Mouse (Mus musculus) forebrain, embryonic 12.5 days (tissue): Measurements from ENCODE around the gene Aimp1. TPM values are rescaled to one million over a fixed set of nuclear protein-coding genes. Genes with fewer than 3 reads are reported as not detected.

Experiments
- ATAC-seq: fragments of 200-750 bp; cut with Nextera tagmentation; 2 replicates; pipeline ENCODE4 v1.8.0; 2017; ENCODE audit warnings: moderate TSS enrichment; ENCODE audit not compliant: low FRiP score
- H3K27ac ChIP-seq: fragments of 300-500 bp; sonication (generic); 2 replicates; pipeline ENCODE4 v1.5.1; 2016; ENCODE audit warnings: mild to moderate bottlenecking
- H3K27me3 ChIP-seq: fragments of 300-500 bp; sonication (generic); 2 replicates; pipeline ENCODE4 v1.6.1; 2016; ENCODE audit warnings: mild to moderate bottlenecking
- H3K36me3 ChIP-seq: fragments of 300-500 bp; sonication (generic); replicated peaks from 2 replicates; pipeline ENCODE4 v1.6.1; 2016; ENCODE audit warnings: mild to moderate bottlenecking
- H3K4me1 ChIP-seq: fragments of 300-500 bp; sonication (generic); 2 replicates; pipeline ENCODE4 v1.6.1; 2016
- H3K4me2 ChIP-seq: fragments of 300-500 bp; sonication (generic); 2 replicates; pipeline ENCODE4 v1.6.1; 2016; ENCODE audit warnings: mild to moderate bottlenecking, moderate library complexity
- H3K4me3 ChIP-seq: fragments of 300-500 bp; sonication (generic); replicated peaks from 2 replicates; pipeline ENCODE4 v1.5.1; 2016; ENCODE audit warnings: mild to moderate bottlenecking
- H3K9ac ChIP-seq: fragments of 300-500 bp; sonication (generic); 2 replicates; pipeline ENCODE4 v1.6.1; 2016; ENCODE audit warnings: mild to moderate bottlenecking
- H3K9me3 ChIP-seq: fragments of 300-500 bp; sonication (generic); 2 replicates; pipeline ENCODE4 v1.6.1; 2016
- WGBS: fragments of 180-500 bp; shearing (Covaris S2); methylation state at CpG from one replicate; pipeline ENCODE4 v1.1.7; 2016; 5-methylcytosine and 5-hydroxymethylcytosine counted together
- polyA plus RNA-seq: library from polyadenylated mRNA; unstranded; fragments of >200 nt; fragmentation: Nextera tagmentation; extraction: Ambion mirVana; gene quantifications from 2 replicates; pipeline ENCODE4 v1.2.1, GENCODE M21; 2016

Gene Aimp1
- 70.2 and 70.4 TPM in 2 replicates for polyA plus RNA-seq

GRCm38 (mm10) chr3:132684231-132684928, at the start of gene Aimp1:
Gene Aimp1, minus strand, starts transcription at chr3:132684370.
- 3% methylated on average over 27 of the region's 27 CpGs for WGBS
- H3K36me3 ChIP-seq = peaks cover 3% of the 10 kb centered on the region; the same call in 1 of the 2 replicates
- peaks cover 16% of the 10 kb centered on the region for H3K4me1 ChIP-seq
- peak within 1 kb of the TSS; percentile 79 for H3K4me3 ChIP-seq
- peak within 1 kb of the TSS; percentile 86 for H3K27ac ChIP-seq
- H3K9ac ChIP-seq = peak within 1 kb of the TSS; percentile 75
- no peaks in the 10 kb centered on the region for H3K27me3 ChIP-seq
- no peak for ATAC-seq
- H3K4me2 ChIP-seq = peak within 1 kb of the TSS; percentile 77
- no peaks in the 10 kb centered on the region for H3K9me3 ChIP-seq

- Histone ChIP-seq H3K27ac (no peak overlapping the region), H3K9ac (no peak overlapping the region), H3K4me1 (no peaks in the 10 kb centered on the region), H3K27me3 (no peaks in the 10 kb centered on the region), H3K4me3 (no peak overlapping the region), H3K4me2 (no peak overlapping the region), H3K36me3 (peaks cover 17% of the 10 kb centered on the region), H3K9me3 (no peaks in the 10 kb centered on the region)
- no peak for ATAC-seq
- WGBS = 99% methylated on average over 3 of the region's 3 CpGs
Measured at GRCm38 (mm10) chr3:132724326-132724725, 40.2 kb upstream of the Aimp1 start.

GRCm38 (mm10) chr3:132717316-132717715, 33.1 kb upstream of the Aimp1 start:
- ATAC-seq = no peak
- no peaks in the 10 kb centered on the region for H3K9me3 ChIP-seq
- no peak overlapping the region for H3K4me3 ChIP-seq
- no peaks in the 10 kb centered on the region for H3K4me1 ChIP-seq
- H3K27ac ChIP-seq = no peak overlapping the region
- no peak overlapping the region for H3K9ac ChIP-seq
- H3K36me3 ChIP-seq = peaks cover 9% of the 10 kb centered on the region
- no peaks in the 10 kb centered on the region for H3K27me3 ChIP-seq
- WGBS = 99% methylated on average over 4 of the region's 4 CpGs
- H3K4me2 ChIP-seq = no peak overlapping the region

GRCm38 (mm10) chr3:132713913-132714312, 29.7 kb upstream of the Aimp1 start:
- WGBS = 83% methylated on average over 5 of the region's 5 CpGs
- Histone ChIP-seq H3K27ac (no peak overlapping the region), H3K9ac (no peak overlapping the region), H3K9me3 (no peaks in the 10 kb centered on the region), H3K4me2 (no peak overlapping the region), H3K27me3 (no peaks in the 10 kb centered on the region), H3K36me3 (no peaks in the 10 kb centered on the region; the same call in 1 of the 2 replicates), H3K4me1 (no peaks in the 10 kb centered on the region), H3K4me3 (no peak overlapping the region)
- no peak for ATAC-seq

- 80% methylated on average over 4 of the region's 4 CpGs for WGBS
- no peaks in the 10 kb centered on the region for H3K4me1 ChIP-seq
- H3K27me3 ChIP-seq = no peaks in the 10 kb centered on the region
- H3K27ac ChIP-seq = no peak overlapping the region
- no peak for ATAC-seq
- no peak overlapping the region for H3K4me3 ChIP-seq
- H3K9me3 ChIP-seq = no peaks in the 10 kb centered on the region
- no peaks in the 10 kb centered on the region; the same call in 1 of the 2 replicates for H3K36me3 ChIP-seq
- no peak overlapping the region for H3K4me2 ChIP-seq
- no peak overlapping the region for H3K9ac ChIP-seq
Measured at GRCm38 (mm10) chr3:132706977-132707376, 22.8 kb upstream of the Aimp1 start.

- Histone ChIP-seq H3K27ac (no peak overlapping the region), H3K9me3 (no peaks in the 10 kb centered on the region), H3K4me3 (no peak overlapping the region), H3K27me3 (no peaks in the 10 kb centered on the region), H3K36me3 (no peaks in the 10 kb centered on the region), H3K4me2 (no peak overlapping the region), H3K4me1 (no peaks in the 10 kb centered on the region), H3K9ac (no peak overlapping the region)
- 86% methylated on average over 3 of the region's 3 CpGs for WGBS
- no peak for ATAC-seq
Measured at GRCm38 (mm10) chr3:132704216-132704615, 20.0 kb upstream of the Aimp1 start.

- H3K27ac ChIP-seq = no peak overlapping the region
Measured at GRCm38 (mm10) chr3:132701368-132701767, 17.2 kb upstream of the Aimp1 start.

GRCm38 (mm10) chr3:132683447-132684230, 531 bp downstream of the Aimp1 start, which contains the start of gene Tbck:
Gene Tbck, plus strand, starts transcription at chr3:132684144.
- Histone ChIP-seq H3K27ac (peak within 1 kb of the TSS; percentile 86), H3K4me3 (peak within 1 kb of the TSS; percentile 79), H3K9me3 (no peaks in the 10 kb centered on the region), H3K4me2 (peak within 1 kb of the TSS; percentile 77), H3K27me3 (no peaks in the 10 kb centered on the region), H3K9ac (peak within 1 kb of the TSS; percentile 75), H3K36me3 (peaks cover 3% of the 10 kb centered on the region; the same call in 1 of the 2 replicates), H3K4me1 (peaks cover 16% of the 10 kb centered on the region)
- under 1% methylated on average over 42 of the region's 42 CpGs for WGBS
- peak; percentile 97 for ATAC-seq

More at GRCm38 (mm10) chr3:132701368-132701767, 17.2 kb upstream of the Aimp1 start:
- no peak for ATAC-seq
- Histone ChIP-seq H3K4me1 (no peaks in the 10 kb centered on the region), H3K9me3 (no peaks in the 10 kb centered on the region), H3K27me3 (no peaks in the 10 kb centered on the region), H3K4me3 (no peak overlapping the region), H3K9ac (no peak overlapping the region), H3K36me3 (no peaks in the 10 kb centered on the region), H3K4me2 (no peak overlapping the region)
- 83% methylated on average over 3 of the region's 3 CpGs for WGBS

GRCm38 (mm10) chr3:132677494-132677893, 6.7 kb downstream of the Aimp1 start:
- H3K27me3 ChIP-seq = no peaks in the 10 kb centered on the region
- 86% methylated on average over 2 of the region's 2 CpGs for WGBS

GRCm38 (mm10) chr3:132655955-132656354, 28.2 kb downstream of the Aimp1 start:
- H3K27ac ChIP-seq = no peak overlapping the region
- no peaks in the 10 kb centered on the region for H3K27me3 ChIP-seq
- H3K9ac ChIP-seq = no peak overlapping the region
- no peaks in the 10 kb centered on the region for H3K9me3 ChIP-seq
- H3K4me1 ChIP-seq = no peaks in the 10 kb centered on the region
- WGBS = 91% methylated on average over 2 of the region's 2 CpGs
- peaks cover 25% of the 10 kb centered on the region for H3K36me3 ChIP-seq
- H3K4me3 ChIP-seq = no peak overlapping the region
- ATAC-seq = no peak
- H3K4me2 ChIP-seq = no peak overlapping the region

More at GRCm38 (mm10) chr3:132677494-132677893, 6.7 kb downstream of the Aimp1 start:
- Histone ChIP-seq H3K27ac (no peak overlapping the region), H3K9ac (no peak overlapping the region), H3K4me2 (no peak overlapping the region), H3K9me3 (no peaks in the 10 kb centered on the region), H3K4me3 (no peak overlapping the region), H3K36me3 (peaks cover 15% of the 10 kb centered on the region), H3K4me1 (peaks cover 1% of the 10 kb centered on the region)
- no peak for ATAC-seq

GRCm38 (mm10) chr3:132653959-132654358, 30.2 kb downstream of the Aimp1 start:
- Histone ChIP-seq H3K4me2 (no peak overlapping the region), H3K27me3 (no peaks in the 10 kb centered on the region), H3K4me3 (no peak overlapping the region), H3K9ac (no peak overlapping the region), H3K27ac (no peak overlapping the region), H3K36me3 (peaks cover 5% of the 10 kb centered on the region), H3K4me1 (no peaks in the 10 kb centered on the region), H3K9me3 (no peaks in the 10 kb centered on the region)
- 82% methylated on average over 7 of the region's 7 CpGs for WGBS
- ATAC-seq = no peak

GRCm38 (mm10) chr3:132651776-132652175, 32.4 kb downstream of the Aimp1 start:
- WGBS = 95% methylated on average over 3 of the region's 3 CpGs
- no peaks in the 10 kb centered on the region for H3K9me3 ChIP-seq
- no peak for ATAC-seq

More at GRCm38 (mm10) chr3:132651776-132652175, 32.4 kb downstream of the Aimp1 start:
- no peak overlapping the region for H3K4me2 ChIP-seq
- no peak overlapping the region for H3K4me3 ChIP-seq
- no peaks in the 10 kb centered on the region for H3K36me3 ChIP-seq
- no peaks in the 10 kb centered on the region for H3K4me1 ChIP-seq
- H3K27me3 ChIP-seq = no peaks in the 10 kb centered on the region
- no peak overlapping the region for H3K27ac ChIP-seq
- no peak overlapping the region for H3K9ac ChIP-seq
